10 mouse cellular contexts compared by ENCODE assay signal in the genomic region with DNA sequence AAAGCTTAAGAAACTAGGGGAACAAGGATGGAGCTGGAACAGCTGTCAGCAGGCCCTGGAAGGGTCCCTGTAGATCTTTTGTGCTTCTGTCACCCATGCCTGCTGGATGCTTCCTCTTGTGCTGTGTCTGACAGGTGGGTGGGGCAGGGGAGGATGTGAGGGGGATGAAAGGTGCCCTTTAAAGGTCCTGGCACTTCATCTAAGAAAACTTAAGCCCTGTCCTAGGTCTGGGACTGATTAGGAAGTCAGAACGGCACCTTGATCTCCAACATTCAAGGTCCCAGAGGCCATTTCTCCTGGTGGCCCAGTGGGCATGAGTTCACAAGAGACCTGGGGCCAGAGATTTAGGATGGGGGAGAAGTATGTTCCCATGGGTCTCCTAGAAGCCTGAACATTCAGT. TPM values are rescaled to one million over a fixed set of nuclear protein-coding genes. Genes with fewer than 3 reads are reported as not detected.
A peak's percentile ranks its signal among the peaks of the same experiment; 100 is the strongest.
DNase-seq lines count a peak whose midpoint lies in the region; ATAC-seq and TF ChIP-seq lines count a peak whose summit lies in the region.
"Had no signal": no experiment of that assay in that cellular context is flagged by ENCODE, and none has a peak within 500 bp of the region (broad histone marks: within the 10 kb centered on the region; RNA-seq: fewer than 3 reads in every experiment).

Gene Lrrc55, minus strand, starts transcription at position 297 of the 400 bp plus-strand sequence.

- H3K4me2 ChIP-seq in heart, postnatal 0 days (ENCODE audit: low read depth, low read length), result peak within 1 kb of the TSS; percentile 37
- peak within 1 kb of the TSS; percentile 58 for H3K4me2 ChIP-seq in hindbrain, embryonic 14.5 days (replicated peaks)
- H3K4me2 ChIP-seq in midbrain, embryonic 11.5 days, result peak within 1 kb of the TSS; percentile 64

- H3K27ac ChIP-seq in heart, postnatal 0 days (ENCODE audit: low read depth), result no peak within 1 kb of the TSS
- H3K27ac ChIP-seq in hindbrain, embryonic 14.5 days, result peak within 1 kb of the TSS; percentile 80
- no peak within 1 kb of the TSS for H3K27ac ChIP-seq in midbrain, embryonic 11.5 days (ENCODE audit: low read depth, low read length)
- no peak within 1 kb of the TSS for H3K27ac ChIP-seq in thymus, adult 2 months (ENCODE audit: control insufficient read depth, insufficient read depth, low read length)
- H3K27ac ChIP-seq: liver, embryonic 14.5 days had no signal

- no peaks in the 10 kb centered on the region for H3K9me3 ChIP-seq in heart, postnatal 0 days (replicated peaks; ENCODE audit: control insufficient read depth, low read length)
- H3K9me3 ChIP-seq in hindbrain, embryonic 14.5 days (ENCODE audit: control insufficient read depth, low read length), result no peaks in the 10 kb centered on the region
- H3K9me3 ChIP-seq in midbrain, embryonic 11.5 days (ENCODE audit: control insufficient read depth, low read length), result no peaks in the 10 kb centered on the region

- TF ChIP-seq EP300 in heart, postnatal 0 days (IDR thresholded peaks at IDR 0.05; ENCODE audit: low read depth), result no peak

- no peaks in the 10 kb centered on the region for H3K36me3 ChIP-seq in heart, postnatal 0 days (replicated peaks; ENCODE audit: control insufficient read depth, insufficient read depth, low read length)
- H3K36me3 ChIP-seq in hindbrain, embryonic 14.5 days (replicated peaks; ENCODE audit: control insufficient read depth, insufficient read depth), result no peaks in the 10 kb centered on the region
- no peaks in the 10 kb centered on the region for H3K36me3 ChIP-seq in midbrain, embryonic 11.5 days (ENCODE audit: control insufficient read depth, insufficient read depth, low read length)
- no peaks in the 10 kb centered on the region for H3K36me3 ChIP-seq in thymus, adult 2 months (ENCODE audit: control insufficient read depth, insufficient read depth, low read length)

- H3K9ac ChIP-seq in heart, postnatal 0 days (replicated peaks; ENCODE audit: low read depth, low read length), result no peak within 1 kb of the TSS
- peak within 1 kb of the TSS; percentile 55 for H3K9ac ChIP-seq in hindbrain, embryonic 14.5 days
- peak within 1 kb of the TSS; percentile 63 for H3K9ac ChIP-seq in midbrain, embryonic 11.5 days (ENCODE audit: low read length)
- H3K9ac ChIP-seq: liver, embryonic 14.5 days had no signal

- no peak for DNase-seq in heart, postnatal 0 days (ENCODE audit: low spot score)
- no peak for DNase-seq in heart, postnatal 4 days
- DNase-seq in adrenal gland, postnatal 36 days, result peak; percentile 33 to 49
- DNase-seq in hindbrain, embryonic 14.5 days (ENCODE audit: low spot score), result no peak
- no peak for DNase-seq in midbrain, embryonic 11.5 days (ENCODE audit: low spot score, missing footprints)
- no peak for DNase-seq in thymus, adult 2 months
- no peak for DNase-seq in retina, postnatal 1 day
- no peak for DNase-seq in retina, embryonic 14.5 days (ENCODE audit: low spot score)
- DNase-seq: cerebellum, adult 11-12 months had no signal

- no peak for TF ChIP-seq POLR2A in thymus, adult 2 months (IDR thresholded peaks at IDR 0.05; ENCODE audit: control insufficient read depth, extremely low read depth, insufficient read depth, low read length, poor library complexity)

- H3K27me3 ChIP-seq in heart, postnatal 0 days (ENCODE audit: control insufficient read depth, insufficient read depth, low read length), result no peaks in the 10 kb centered on the region
- H3K27me3 ChIP-seq in hindbrain, embryonic 14.5 days (ENCODE audit: control insufficient read depth, insufficient read depth, low read length), result no peaks in the 10 kb centered on the region
- H3K27me3 ChIP-seq in midbrain, embryonic 11.5 days (ENCODE audit: control insufficient read depth, insufficient read depth, low read length), result no peaks in the 10 kb centered on the region
- no peaks in the 10 kb centered on the region for H3K27me3 ChIP-seq in thymus, adult 2 months (ENCODE audit: control insufficient read depth, insufficient read depth, low read length)

- no peaks in the 10 kb centered on the region for H3K4me1 ChIP-seq in heart, postnatal 0 days (ENCODE audit: control insufficient read depth, insufficient read depth)
- peaks cover 16% of the 10 kb centered on the region; the same call in 1 of the 2 replicates for H3K4me1 ChIP-seq in hindbrain, embryonic 14.5 days (replicated peaks; ENCODE audit: control insufficient read depth, insufficient read depth, low read length)
- H3K4me1 ChIP-seq in midbrain, embryonic 11.5 days (ENCODE audit: control insufficient read depth, insufficient read depth, low read length), result no peaks in the 10 kb centered on the region
- no peaks in the 10 kb centered on the region for H3K4me1 ChIP-seq in thymus, adult 2 months (replicated peaks; ENCODE audit: control insufficient read depth, insufficient read depth, low read length)

- 73% methylated on average over 1 of the region's 1 CpGs for WGBS in heart, postnatal 0 days
- 97% methylated on average over 1 of the region's 1 CpGs for WGBS in hindbrain, embryonic 14.5 days
- WGBS in midbrain, embryonic 11.5 days, result 77% methylated on average over 1 of the region's 1 CpGs
- 95% methylated on average over 1 of the region's 1 CpGs for WGBS in thymus, adult 2 months

- TF ChIP-seq CTCF in heart, postnatal 0 days (IDR thresholded peaks at IDR 0.05; ENCODE audit: low read depth), result no peak
- no peak for TF ChIP-seq CTCF in thymus, adult 2 months (IDR thresholded peaks at IDR 0.05; ENCODE audit: borderline replicate concordance, control insufficient read depth, extremely low read depth, insufficient read depth, low read length, poor library complexity)

- no peak for ATAC-seq in heart, postnatal 0 days (ENCODE audit: insufficient read depth, low read depth)
- ATAC-seq in hindbrain, embryonic 14.5 days (ENCODE audit: low FRiP score), result no peak
- no peak for ATAC-seq in midbrain, embryonic 11.5 days (ENCODE audit: low FRiP score)

- no peak within 1 kb of the TSS for H3K4me3 ChIP-seq in heart, postnatal 0 days (ENCODE audit: low read depth, low read length)
- H3K4me3 ChIP-seq in hindbrain, embryonic 14.5 days (replicated peaks; ENCODE audit: low read length), result peak within 1 kb of the TSS; percentile 45
- peak within 1 kb of the TSS; percentile 33 for H3K4me3 ChIP-seq in midbrain, embryonic 11.5 days (ENCODE audit: low read depth, low read length)
- H3K4me3 ChIP-seq in thymus, adult 2 months (ENCODE audit: control insufficient read depth, insufficient read depth, low read length), result no peak within 1 kb of the TSS

RNA-seq across cellular contexts. Expression of gene Lrrc55, which starts in this region (rescaled TPM):
- 0.35 and 0.38 TPM in 2 replicates for total RNA-seq in heart, postnatal 0 days (2014; rRNA removed; ENCODE audit: low replicate concordance)
- polyA plus RNA-seq in heart, postnatal 0 days (2015; fragmentation: Nextera tagmentation; extraction: Ambion mirVana), result 0.40 and 0.52 TPM in 2 replicates
- 1 to 10 TPM; 2.1 to 2.7 TPM for total RNA-seq in heart, postnatal 4 days (2021)
- total RNA-seq in adrenal gland, postnatal 36 days (2021), result 10 to 100 TPM; 13.8 to 24.4 TPM
- 9.7 and 13.0 TPM in 2 replicates for polyA plus RNA-seq in hindbrain, embryonic 14.5 days (2014; fragmentation: Nextera tagmentation; extraction: Ambion mirVana)
- polyA plus RNA-seq in midbrain, embryonic 11.5 days (2014; fragmentation: Nextera tagmentation; extraction: Ambion mirVana), result 1.2 and 1.3 TPM in 2 replicates
- polyA plus RNA-seq in thymus, adult 2 months (2012; rRNA removed), result 0.48 and 0.50 TPM in 2 replicates

Comparison
In these comparisons a context has a peak if more than half of its experiments do, and no peak if none do; other contexts are left out.
1. RNA of gene Lrrc55 (total RNA-seq): 13.8 to 24.4 TPM in adrenal gland, postnatal 36 days; 2.1 to 2.7 TPM in heart, postnatal 4 days and 0.35 to 0.38 TPM in heart, postnatal 0 days; every median in the first group is over 4 times any median in the second.
2. DNase-seq: peak in adrenal gland, postnatal 36 days (2 of 2); none in heart, postnatal 0 days (single experiment), heart, postnatal 4 days (single experiment), hindbrain, embryonic 14.5 days (single experiment), midbrain, embryonic 11.5 days (single experiment), thymus, adult 2 months (single experiment), retina, postnatal 1 day (single experiment) and retina, embryonic 14.5 days (single experiment).
3. H3K4me3 ChIP-seq: peak in hindbrain, embryonic 14.5 days (single experiment) and midbrain, embryonic 11.5 days (single experiment); none in heart, postnatal 0 days (single experiment) and thymus, adult 2 months (single experiment).
4. Peak in every context shown above with its lines, with median percentiles within 50 percentile points of each other: H3K4me2 ChIP-seq.